Mouse (Mus musculus): ENCODE measurements around the gene Gm19426. TPM values are rescaled to one million over a fixed set of nuclear protein-coding genes. Genes with fewer than 3 reads are reported as not detected.

The Gm19426 gene
- polyA plus RNA-seq, 1 experiment = not detected

DNA sequence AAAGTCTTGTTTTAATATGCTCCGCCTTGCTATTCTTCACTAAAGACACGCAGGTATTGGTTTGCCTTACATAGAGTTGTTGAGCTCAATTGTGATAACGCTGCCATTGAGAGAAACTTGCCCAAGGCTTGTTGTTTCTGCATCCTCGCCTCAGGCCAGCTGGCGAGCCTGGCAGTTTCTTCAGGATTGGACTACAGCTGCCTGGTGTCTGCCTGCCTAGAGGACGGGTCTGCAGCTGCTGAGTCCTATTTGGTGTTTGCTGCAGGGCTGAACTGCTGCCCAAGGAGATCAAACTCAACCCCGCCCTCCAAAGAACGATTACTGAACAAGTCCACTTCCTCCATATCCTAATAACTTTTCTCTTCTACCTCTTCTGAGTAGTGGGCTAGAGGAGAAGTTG, 17.3 kb upstream of the Gm19426 start:
- TF ChIP-seq CTCF (IDR thresholded peaks at IDR 0.05; ENCODE audit: insufficient read depth, low read depth, low read length) = no peak
- TF ChIP-seq POLR2A (IDR thresholded peaks at IDR 0.05; ENCODE audit: insufficient read depth, low read depth, low read length) = no peak
- Histone ChIP-seq H3K4me1 (ENCODE audit: control insufficient read depth, insufficient read depth, low read length) (no peaks in the 10 kb centered on the region), H3K27ac (ENCODE audit: insufficient read depth, low read depth, low read length) (no peak overlapping the region), H3K4me3 (ENCODE audit: insufficient read depth, low read depth, low read length) (no peak overlapping the region)
- 51% methylated on average over 8 of the region's 8 CpGs for WGBS

DNA sequence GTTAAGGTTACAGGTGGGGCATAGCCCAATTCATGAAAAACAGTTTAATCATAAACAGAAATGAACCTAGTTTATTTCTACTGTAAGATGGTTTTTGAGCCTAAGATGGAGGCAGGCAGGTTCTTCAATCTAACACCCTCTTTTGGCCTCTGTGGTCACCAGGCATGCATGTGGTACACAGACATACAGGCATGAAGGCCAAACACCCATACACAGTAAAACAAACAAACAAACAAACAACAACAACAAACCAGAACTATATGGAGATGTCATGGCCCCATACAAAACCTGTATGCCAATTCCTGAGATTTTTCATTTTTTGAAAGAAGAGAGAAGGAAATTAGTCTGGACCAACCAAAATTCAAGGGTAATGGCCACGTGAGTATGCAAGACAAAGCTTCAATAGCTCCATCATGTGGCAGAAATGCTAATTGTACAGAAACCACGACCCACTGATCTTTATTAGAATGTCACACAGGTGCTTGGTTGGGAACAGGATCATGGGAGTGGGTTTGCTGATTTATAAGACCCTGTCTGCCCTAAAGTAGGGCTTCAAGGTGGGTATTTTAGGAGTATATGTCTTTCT, 15.2 kb upstream of the Gm19426 start:
- Histone ChIP-seq H3K4me1 (ENCODE audit: control insufficient read depth, insufficient read depth, low read length) (no peaks in the 10 kb centered on the region), H3K27ac (ENCODE audit: insufficient read depth, low read depth, low read length) (no peak overlapping the region), H3K4me3 (ENCODE audit: insufficient read depth, low read depth, low read length) (no peak overlapping the region)
- 4% methylated on average over 2 of the region's 2 CpGs for WGBS
- TF ChIP-seq CTCF (IDR thresholded peaks at IDR 0.05; ENCODE audit: insufficient read depth, low read depth, low read length) = no peak
- TF ChIP-seq POLR2A (IDR thresholded peaks at IDR 0.05; ENCODE audit: insufficient read depth, low read depth, low read length) = no peak

DNA sequence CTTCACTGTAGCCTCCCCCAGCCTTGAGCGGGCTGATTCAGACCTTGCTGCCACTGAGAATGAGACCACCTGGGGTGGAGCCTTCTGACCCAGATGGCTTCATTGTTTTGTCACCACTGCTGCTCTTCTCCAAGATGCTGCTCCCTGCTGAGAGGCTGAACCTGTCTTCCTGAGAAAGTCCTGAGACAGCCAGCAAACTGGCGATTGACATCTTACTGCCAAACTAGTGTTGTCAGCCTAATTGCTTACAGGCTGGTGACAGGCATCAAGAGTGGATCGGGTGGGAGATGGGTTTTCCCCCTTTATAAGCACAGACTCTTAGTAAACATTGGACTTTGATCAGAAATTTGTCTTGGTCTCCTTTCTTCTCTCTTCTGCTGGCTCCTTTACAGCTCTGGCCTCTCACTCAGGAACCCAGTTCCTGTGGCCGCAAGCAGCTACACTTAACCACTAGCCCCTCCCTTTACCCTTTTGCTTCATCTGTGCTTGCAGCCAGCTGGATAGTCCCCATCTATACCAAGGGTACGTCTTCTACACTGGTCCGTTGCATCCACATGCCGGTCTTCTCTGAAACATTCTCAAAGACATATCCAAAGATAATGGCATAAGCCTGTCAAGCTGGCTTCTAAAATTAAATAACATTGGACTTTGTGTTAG, 13.7 kb upstream of the Gm19426 start:
- H3K4me1 ChIP-seq (ENCODE audit: control insufficient read depth, insufficient read depth, low read length) = no peaks in the 10 kb centered on the region
- TF ChIP-seq POLR2A (IDR thresholded peaks at IDR 0.05; ENCODE audit: insufficient read depth, low read depth, low read length) (no peak), CTCF (IDR thresholded peaks at IDR 0.05; ENCODE audit: insufficient read depth, low read depth, low read length) (no peak)
- H3K27ac ChIP-seq (ENCODE audit: insufficient read depth, low read depth, low read length) = no peak overlapping the region
- WGBS = 70% methylated on average over 7 of the region's 7 CpGs
- no peak overlapping the region for H3K4me3 ChIP-seq (ENCODE audit: insufficient read depth, low read depth, low read length)

GRCm38 (mm10) chr2:84756245-84756644, 12.8 kb upstream of the Gm19426 start:
- TF ChIP-seq POLR2A (IDR thresholded peaks at IDR 0.05; ENCODE audit: insufficient read depth, low read depth, low read length) (no peak), CTCF (IDR thresholded peaks at IDR 0.05; ENCODE audit: insufficient read depth, low read depth, low read length) (no peak)
- H3K4me1 ChIP-seq (ENCODE audit: control insufficient read depth, insufficient read depth, low read length) = no peaks in the 10 kb centered on the region
- WGBS = 94% methylated on average over 5 of the region's 5 CpGs

DNA sequence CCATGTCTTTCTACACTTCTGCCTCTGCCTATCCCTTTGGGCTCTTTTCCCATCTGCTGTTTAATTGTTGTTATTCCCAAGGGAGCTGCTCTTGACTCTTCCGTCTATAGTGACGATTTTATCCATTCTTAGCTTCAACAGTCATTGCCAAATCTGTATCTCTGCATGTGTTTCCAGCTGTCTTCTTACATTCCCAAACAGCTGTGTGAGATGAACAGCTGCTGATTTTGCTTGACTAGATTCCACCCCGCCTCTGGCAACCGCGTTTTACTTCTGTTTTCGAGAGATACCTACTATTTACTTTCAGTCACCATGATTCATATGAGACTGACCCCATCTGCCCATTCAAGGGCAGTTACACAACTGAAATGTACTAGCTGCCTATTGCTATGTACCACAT, 6.7 kb upstream of the Gm19426 start:
- Histone ChIP-seq H3K4me1 (ENCODE audit: control insufficient read depth, insufficient read depth, low read length) (no peaks in the 10 kb centered on the region), H3K27ac (ENCODE audit: insufficient read depth, low read depth, low read length) (no peak overlapping the region), H3K4me3 (ENCODE audit: insufficient read depth, low read depth, low read length) (no peak overlapping the region)
- TF ChIP-seq CTCF (IDR thresholded peaks at IDR 0.05; ENCODE audit: insufficient read depth, low read depth, low read length) = no peak
- no peak for TF ChIP-seq POLR2A (IDR thresholded peaks at IDR 0.05; ENCODE audit: insufficient read depth, low read depth, low read length)
- WGBS = 66% methylated on average over 6 of the region's 6 CpGs

More at GRCm38 (mm10) chr2:84756245-84756644, 12.8 kb upstream of the Gm19426 start:
- Histone ChIP-seq H3K4me3 (ENCODE audit: insufficient read depth, low read depth, low read length) (no peak overlapping the region), H3K27ac (ENCODE audit: insufficient read depth, low read depth, low read length) (no peak overlapping the region)

- 8% methylated on average over 10 of the region's 10 CpGs for WGBS
- peak overlapping the region; percentile 67 for H3K4me3 ChIP-seq (ENCODE audit: insufficient read depth, low read depth, low read length)
- peaks cover 27% of the 10 kb centered on the region for H3K4me1 ChIP-seq (ENCODE audit: control insufficient read depth, insufficient read depth, low read length)
- TF ChIP-seq POLR2A (IDR thresholded peaks at IDR 0.05; ENCODE audit: insufficient read depth, low read depth, low read length) (no peak), CTCF (IDR thresholded peaks at IDR 0.05; ENCODE audit: insufficient read depth, low read depth, low read length) (no peak)
- no peak overlapping the region for H3K27ac ChIP-seq (ENCODE audit: insufficient read depth, low read depth, low read length)
These were observed 671 bp upstream of the Gm19426 start for GRCm38 (mm10) chr2:84744126-84744525.

- H3K27ac ChIP-seq (ENCODE audit: insufficient read depth, low read depth, low read length) = peak overlapping the region; percentile 46; the same call in 1 of the 2 replicates
- TF ChIP-seq POLR2A (IDR thresholded peaks at IDR 0.05; ENCODE audit: insufficient read depth, low read depth, low read length) (no peak), CTCF (IDR thresholded peaks at IDR 0.05; ENCODE audit: insufficient read depth, low read depth, low read length) (no peak)
- H3K4me1 ChIP-seq (ENCODE audit: control insufficient read depth, insufficient read depth, low read length) = peaks cover 32% of the 10 kb centered on the region
- H3K4me3 ChIP-seq (ENCODE audit: insufficient read depth, low read depth, low read length) = peak overlapping the region; percentile 67
- 2% methylated on average over 26 of the region's 26 CpGs for WGBS
These were observed 788 bp downstream of the Gm19426 start for GRCm38 (mm10) chr2:84742451-84743283.

- peaks cover 38% of the 10 kb centered on the region for H3K4me1 ChIP-seq (ENCODE audit: control insufficient read depth, insufficient read depth, low read length)
- H3K27ac ChIP-seq (ENCODE audit: insufficient read depth, low read depth, low read length) = no peak overlapping the region
- peak overlapping the region; percentile 67 for H3K4me3 ChIP-seq (ENCODE audit: insufficient read depth, low read depth, low read length)
- 12% methylated on average over 5 of the region's 5 CpGs for WGBS
- TF ChIP-seq POLR2A (IDR thresholded peaks at IDR 0.05; ENCODE audit: insufficient read depth, low read depth, low read length) = no peak
- TF ChIP-seq CTCF (IDR thresholded peaks at IDR 0.05; ENCODE audit: insufficient read depth, low read depth, low read length) = no peak
These were observed 1.5 kb downstream of the Gm19426 start for GRCm38 (mm10) chr2:84741841-84742450.
